Mouse (Mus musculus): ENCODE measurements around the gene Esp8.
"Not testable (repeated sequence)": the region's sequence is repeated elsewhere in the genome, so short reads cannot be mapped to it uniquely, and the experiment has no call there.

Gene Esp8

DNA sequence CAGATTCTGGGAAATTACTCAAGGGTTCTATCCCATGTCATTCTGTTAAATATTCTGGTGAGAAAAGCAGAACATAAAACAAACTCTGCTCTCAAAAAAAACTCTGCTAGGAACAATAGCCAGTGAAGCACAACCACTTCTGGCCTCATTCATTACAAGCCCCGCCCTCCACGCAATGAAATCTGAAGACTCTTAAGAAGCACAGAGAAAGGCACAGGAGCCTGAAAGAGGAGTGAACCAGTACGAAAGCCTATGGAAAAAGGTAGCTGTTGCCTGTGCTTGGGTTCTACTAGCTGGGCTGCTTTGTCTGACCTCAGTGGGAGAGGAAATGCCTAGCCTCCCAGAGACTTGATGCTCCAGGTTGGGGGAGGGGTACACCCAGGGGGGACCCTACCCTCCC, at the start of gene Esp8:
Gene Esp8, plus strand, starts transcription at position 205 of the 400 bp plus-strand sequence.
- no peak for DNase-seq (ENCODE audit: low read depth in 2 of 2, low spot score in 2 of 2)

DNA sequence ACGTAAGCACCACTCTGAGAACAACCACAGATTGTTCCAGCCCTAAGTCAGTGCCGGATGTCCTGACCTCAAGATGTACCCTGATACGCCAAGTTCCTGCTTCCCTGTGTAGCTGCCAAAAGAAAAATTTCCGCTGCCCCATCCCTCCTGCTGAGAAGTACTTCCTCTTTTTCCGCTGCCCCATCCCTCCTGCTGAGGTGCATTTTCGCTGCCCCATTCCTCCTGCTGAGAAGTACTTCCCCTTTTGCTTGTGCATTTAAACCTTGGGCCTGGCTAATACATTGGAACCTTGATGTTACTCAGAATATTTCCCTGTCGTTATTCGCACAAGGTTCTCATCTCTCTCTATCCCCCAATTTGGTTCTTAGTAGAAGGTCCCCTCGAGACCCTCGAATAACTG, 36.3 kb upstream of the Esp8 start:
- not testable (repeated sequence) for DNase-seq (ENCODE audit: low read depth in 2 of 2, low spot score in 2 of 2)

DNA sequence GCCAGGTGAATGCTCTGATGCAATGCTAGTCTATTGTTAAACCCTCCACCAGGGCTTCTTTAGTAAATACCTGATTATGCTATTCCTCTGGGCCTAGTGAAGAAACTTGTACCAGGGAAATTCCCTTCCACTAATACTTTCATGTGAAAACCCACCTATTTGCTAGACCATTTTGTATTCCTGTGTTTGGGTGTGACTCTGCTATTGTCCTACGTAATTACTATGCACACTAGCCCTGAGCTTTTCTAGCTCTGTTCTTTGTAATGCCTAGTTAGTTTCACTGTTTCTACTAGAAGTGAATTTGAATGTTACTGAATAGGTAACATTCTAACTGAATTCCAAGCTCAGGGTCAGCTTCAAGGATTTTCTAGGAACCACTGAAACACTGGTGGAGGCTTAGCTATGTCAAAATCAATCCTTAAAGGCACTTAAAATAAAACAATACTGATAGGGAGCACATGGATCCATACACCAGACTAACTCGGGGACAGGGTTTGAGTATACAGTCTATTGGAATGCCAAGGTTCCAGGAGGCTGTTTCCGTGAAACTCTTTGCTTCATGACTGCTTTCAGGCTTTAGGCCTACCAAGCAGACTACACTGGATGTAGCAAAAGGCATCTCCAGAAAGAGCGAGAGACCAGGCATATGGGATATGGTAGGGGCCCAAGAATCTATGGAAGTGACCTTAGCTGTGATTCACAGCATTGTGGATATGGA, 24.2 kb upstream of the Esp8 start:
- DNase-seq (ENCODE audit: low read depth in 2 of 2, low spot score in 2 of 2): not testable (repeated sequence)

DNA sequence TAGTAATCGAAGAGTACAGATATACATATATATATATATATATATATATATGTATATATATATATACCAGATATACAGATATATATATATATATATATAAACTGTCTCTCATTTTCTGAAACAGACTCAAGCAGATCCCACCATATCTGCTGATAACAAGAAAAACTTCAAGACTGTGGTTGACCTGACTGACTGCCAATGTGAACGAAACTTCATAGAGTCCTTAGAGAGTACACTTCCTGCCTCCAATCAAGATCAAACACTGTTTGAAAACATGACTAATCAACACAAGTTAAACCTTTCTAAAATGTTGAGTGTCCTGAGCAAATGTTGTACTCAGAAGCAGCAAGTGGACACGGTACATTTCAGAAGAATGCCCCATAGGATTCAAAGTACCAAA, 10.0 kb downstream of the Esp8 start:
- no peak for DNase-seq (ENCODE audit: low read depth in 2 of 2, low spot score in 2 of 2)

DNA sequence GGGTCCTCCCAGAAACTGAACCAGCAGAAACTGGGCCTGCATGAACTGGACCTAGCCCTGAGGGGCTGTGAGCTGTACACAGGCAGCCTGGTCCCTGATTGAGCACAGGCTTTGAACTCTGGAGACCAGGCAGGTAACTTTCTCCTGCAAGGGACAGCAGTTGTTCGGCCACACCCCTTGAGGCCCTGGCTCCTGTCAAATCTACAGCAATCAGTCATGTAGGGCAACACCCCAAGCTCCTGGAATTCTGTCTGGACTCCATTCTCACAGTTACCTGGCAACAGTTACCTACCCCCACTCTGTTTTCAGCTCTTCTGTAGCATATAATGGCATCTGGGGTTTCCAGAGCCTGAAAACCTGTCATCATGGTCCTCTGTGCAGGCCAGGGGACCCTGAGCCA, 11.3 kb downstream of the Esp8 start:
- DNase-seq (ENCODE audit: low read depth in 2 of 2, low spot score in 2 of 2): no peak

DNA sequence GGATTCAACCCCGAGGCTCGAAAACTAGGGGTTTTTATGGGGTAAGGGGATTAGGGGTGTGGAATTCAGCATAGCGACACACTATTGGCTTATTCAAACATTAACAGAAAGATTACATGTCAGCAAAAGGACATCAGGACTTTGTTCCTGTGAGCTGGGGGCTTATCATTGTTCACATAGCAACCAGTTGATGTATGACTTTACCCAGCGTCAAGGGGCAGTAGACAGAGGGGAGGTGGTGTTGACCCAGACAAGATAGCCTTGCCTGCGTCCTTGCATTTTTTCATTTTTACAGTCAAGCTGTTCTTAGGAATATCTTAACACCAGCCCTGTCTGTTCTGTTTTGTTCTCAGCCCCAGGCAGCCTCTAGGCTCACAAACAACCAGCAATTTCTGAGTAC, 27.2 kb downstream of the Esp8 start:
- DNase-seq (ENCODE audit: low read depth in 2 of 2, low spot score in 2 of 2): not testable (repeated sequence)

GRCm38 (mm10) chr17:40553470-40553869, 33.6 kb downstream of the Esp8 start:
- no peak for DNase-seq (ENCODE audit: low read depth in 2 of 2, low spot score in 2 of 2)

DNA sequence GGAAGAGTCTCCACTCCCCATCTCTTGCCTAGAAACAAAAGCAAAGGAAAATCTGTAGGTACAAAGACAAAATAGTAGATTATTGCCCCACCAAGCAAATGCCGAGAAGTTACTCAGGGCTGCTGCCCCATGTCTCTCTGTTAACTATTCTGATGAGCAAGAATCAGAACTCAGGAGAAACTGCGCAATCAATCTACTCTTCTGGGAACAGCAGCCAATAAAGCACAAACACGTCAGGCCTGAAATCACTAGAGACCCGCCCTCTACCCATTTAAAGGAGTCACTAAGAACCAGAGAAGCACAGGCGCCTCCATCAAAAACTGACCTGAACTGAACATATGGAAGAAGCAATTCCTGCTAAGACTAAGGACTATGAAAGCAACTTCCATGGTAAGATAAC, 41.4 kb downstream of the Esp8 start, which contains the start of gene Esp6:
Gene Esp6, plus strand, starts transcription at position 301 of the 400 bp plus-strand sequence.
- no peak for DNase-seq (ENCODE audit: low read depth in 2 of 2, low spot score in 2 of 2)

Data from CD8-positive naive resting alpha-beta T cell, adult 2 months (primary cell).